Mouse (Mus musculus) liver (tissue): ENCODE measurements around the gene Ralgps2.
A peak's percentile ranks its signal among the peaks of the same experiment; 100 is the strongest.

Experiments
- DNase-seq: peaks from one replicate; pipeline ENCODE4 v3.0.0-alpha.2; 2020; ENCODE audit warnings: mixed read lengths

Ralgps2 gene

DNA sequence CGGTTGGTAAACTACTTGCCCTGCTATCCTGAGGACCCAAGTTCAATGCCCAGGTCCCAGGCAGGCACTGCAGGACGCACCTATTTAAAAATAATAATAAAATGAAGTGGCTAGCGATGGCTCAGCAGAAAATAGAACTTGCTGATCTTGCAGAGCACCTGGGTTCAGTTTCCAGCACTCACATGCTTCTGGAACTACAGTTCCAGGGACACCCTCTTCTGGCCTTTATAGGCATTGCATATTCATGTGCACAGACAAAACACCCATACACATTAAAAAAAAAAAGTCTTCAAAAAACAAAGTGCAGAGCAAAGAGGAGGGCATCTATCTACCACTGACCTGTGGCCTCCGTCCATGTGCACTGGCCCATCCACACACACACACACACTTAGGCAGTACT, 47.9 kb downstream of the Ralgps2 start:
- no peak for DNase-seq

DNA sequence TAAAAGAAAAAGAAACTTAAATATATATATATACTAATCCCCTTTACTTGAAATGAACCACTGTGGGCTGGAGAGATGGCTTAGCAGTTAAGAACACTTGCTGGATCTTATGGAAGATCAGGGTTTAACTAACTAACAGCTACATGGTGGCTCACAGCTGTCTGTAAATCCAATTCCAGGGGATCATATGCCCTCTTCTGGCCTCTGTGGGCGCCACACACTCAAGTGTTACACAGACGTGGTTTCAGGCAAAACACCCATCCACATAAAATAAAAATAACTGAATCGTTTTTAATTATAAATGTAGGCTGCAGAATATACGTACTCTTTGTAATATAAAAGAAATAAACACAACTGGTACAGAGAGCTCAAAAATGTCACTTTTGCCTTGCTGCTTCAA, 50.6 kb downstream of the Ralgps2 start:
- DNase-seq = no peak

DNA sequence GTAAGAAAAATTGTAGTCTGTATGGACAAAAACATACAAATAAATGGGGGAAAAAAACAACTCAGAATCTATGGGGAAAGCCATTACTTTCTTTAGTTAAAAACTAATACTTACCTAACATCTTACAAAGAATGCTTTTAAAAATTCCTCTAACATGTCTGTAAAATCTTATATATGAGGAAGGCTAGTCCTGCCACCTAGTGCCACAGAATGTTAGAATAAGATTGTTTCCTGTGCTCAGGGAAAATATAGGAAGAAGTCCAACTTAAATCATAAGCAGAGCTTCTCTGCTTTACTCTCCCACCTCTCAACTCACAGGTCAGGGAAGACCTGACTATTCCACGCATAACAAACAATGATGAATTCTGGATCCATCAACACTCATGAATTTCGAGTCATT, 53.5 kb downstream of the Ralgps2 start:
- no peak for DNase-seq

GRCm38 (mm10) chr1:156884782-156885181, 54.6 kb downstream of the Ralgps2 start:
- DNase-seq = no peak

GRCm38 (mm10) chr1:156870616-156871015, 68.8 kb downstream of the Ralgps2 start:
- no peak for DNase-seq

GRCm38 (mm10) chr1:156870028-156870427, 69.4 kb downstream of the Ralgps2 start:
- no peak for DNase-seq

GRCm38 (mm10) chr1:156864240-156864639, 75.2 kb downstream of the Ralgps2 start:
- no peak for DNase-seq

- DNase-seq = no peak
Observed at GRCm38 (mm10) chr1:156863726-156864125, 75.7 kb downstream of the Ralgps2 start.

- no peak for DNase-seq
Observed at GRCm38 (mm10) chr1:156861475-156862043, 77.9 kb downstream of the Ralgps2 start.

DNA sequence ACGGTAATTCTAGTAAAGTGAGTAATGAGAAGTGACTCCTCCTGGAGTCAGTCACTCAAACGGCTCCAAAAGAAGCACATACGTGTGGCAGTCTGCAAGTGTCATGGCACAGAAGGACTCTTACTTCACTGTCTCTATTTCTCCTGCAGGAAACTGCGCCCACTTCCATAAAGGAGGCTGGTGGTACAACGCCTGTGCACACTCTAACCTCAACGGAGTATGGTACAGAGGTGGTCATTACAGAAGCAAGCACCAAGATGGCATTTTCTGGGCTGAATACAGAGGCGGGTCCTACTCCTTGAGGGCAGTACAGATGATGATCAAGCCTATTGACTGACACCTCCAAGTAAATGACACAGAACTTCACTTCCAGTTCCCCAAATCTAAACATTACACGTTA, 79.2 kb downstream of the Ralgps2 start:
- no peak for DNase-seq

- no peak for DNase-seq
Observed at GRCm38 (mm10) chr1:156859711-156860250, 79.6 kb downstream of the Ralgps2 start.

DNA sequence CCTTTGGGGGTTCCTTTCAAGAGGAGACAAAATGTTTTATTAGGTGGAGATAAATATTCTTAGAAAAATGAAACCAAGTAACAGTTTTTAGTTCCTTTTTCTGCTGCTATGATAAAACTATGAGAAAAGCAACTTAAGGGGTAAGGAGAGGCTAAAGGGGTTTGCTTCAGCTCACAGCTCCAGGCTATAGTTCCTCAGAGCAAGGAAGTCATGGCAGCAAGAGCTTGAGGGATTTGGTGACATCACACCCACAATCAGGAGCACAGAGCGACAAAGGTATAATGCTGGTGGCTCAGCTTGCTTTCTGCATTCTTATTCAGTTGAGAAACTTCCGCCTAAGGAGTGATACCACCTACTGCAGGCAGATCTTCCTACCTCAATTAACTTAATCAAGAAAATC, 80.3 kb downstream of the Ralgps2 start:
- no peak for DNase-seq

GRCm38 (mm10) chr1:156856666-156857065, 82.8 kb downstream of the Ralgps2 start:
- DNase-seq = no peak

DNA sequence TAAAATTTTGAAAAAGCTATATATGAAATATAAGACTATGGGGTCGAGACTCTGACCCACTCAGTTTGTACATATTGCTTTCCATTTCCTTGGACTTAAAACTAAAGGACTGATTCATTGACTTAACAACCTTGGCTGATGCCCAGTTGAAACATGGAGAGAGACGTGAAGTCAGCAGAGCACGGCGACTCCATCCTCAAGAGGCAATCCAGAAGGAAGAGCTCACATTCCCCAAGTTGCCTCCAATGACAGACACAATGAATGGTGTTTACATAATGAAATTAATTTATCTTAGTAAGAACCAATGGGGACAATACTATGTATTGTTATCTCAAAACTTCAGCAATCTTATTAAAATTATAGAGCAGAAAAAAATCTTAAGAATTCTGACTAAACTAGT, 84.9 kb downstream of the Ralgps2 start:
- DNase-seq = no peak

DNA sequence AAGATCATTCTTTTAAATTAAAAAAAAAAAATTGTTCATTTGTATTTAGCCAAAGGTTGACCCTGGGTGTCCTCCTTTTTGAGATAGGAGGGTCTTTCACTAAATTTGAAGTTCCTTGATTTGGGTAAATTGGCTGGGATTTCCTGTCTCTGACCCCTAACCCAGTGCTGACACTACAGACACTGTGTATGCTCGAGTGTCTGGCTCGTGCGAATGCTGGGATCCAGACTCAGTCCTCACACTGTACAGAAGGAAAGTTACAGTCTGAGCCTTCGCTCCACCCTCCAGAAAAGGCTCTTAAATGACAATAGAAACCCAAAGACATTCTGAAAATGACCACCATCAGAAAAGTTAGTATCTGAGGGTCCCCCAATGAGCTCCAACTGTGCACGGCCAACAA, 86.6 kb downstream of the Ralgps2 start:
- DNase-seq = no peak

DNA sequence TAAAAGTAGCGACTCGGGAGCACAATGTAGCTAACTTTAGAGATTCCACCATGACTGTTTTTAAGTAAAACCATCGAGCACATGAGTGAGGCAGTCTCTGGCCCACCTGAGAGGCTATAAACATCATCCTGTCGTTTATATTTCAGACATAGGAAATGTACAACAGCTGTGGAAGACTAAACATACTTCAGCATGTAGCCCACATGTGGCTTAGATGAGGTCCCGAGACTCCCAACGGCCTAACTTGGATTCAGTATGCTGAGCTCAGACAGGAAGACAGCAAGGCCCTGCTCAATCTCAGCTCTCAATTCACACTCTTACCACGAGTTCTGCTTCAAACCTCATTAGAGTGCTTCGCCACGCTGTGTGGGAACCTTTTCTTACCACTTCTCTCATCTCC, 87.0 kb downstream of the Ralgps2 start:
- DNase-seq = no peak

DNA sequence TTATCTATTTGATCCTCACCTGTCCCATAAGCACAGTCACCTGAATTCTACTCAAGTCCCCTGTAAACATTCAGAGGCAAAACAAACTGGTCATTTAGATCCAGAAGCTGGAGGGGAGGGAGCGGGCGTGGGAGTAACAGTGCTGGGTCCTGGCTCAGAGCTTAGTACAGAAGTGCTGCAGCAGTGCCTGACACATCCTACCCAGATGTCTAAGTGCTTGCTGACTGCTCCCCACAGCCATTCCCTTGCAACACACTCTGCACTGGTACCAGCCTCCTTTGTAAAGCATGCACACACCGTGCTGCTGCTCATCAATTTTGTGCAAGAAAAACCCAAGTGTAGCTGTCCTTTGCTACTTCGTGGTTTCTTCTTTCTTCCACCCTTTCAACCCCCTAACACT, 92.3 kb downstream of the Ralgps2 start:
- no peak for DNase-seq

DNA sequence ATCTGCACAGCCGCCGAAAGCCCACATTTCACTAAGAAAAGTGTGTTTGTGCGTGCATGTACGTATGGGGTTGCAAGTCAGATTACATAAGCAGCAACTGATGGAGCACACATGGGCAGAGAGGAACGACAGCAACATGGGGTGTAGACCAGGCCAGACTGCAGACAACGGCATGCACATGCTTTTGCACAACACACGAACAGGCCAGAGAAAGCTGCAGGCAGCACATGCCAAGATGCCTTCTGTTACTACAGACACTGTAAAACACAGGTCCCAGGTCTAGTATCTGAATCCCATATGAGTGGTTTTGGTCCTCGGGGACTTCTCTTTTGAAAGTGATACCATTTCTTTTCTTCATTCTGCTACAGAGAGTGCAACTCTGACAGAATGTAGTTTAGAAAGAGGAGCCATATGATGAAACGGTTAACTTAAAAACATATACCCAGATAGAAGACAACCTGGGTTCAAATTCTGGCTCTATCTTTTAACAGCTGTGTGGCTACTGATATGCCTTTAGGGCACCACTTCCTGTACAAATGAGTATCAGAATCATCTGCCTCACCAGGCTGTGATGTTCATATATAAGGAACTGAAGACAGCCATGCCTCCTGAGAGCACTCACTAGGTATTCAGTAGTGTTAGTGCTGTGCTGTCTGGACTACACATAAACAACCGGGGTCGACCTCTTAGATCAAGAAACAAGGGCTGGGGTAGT, 97.6 kb downstream of the Ralgps2 start:
- DNase-seq = no peak

- peak; percentile 39 for DNase-seq
Observed at GRCm38 (mm10) chr1:156838695-156839094, 100.7 kb downstream of the Ralgps2 start.

DNA sequence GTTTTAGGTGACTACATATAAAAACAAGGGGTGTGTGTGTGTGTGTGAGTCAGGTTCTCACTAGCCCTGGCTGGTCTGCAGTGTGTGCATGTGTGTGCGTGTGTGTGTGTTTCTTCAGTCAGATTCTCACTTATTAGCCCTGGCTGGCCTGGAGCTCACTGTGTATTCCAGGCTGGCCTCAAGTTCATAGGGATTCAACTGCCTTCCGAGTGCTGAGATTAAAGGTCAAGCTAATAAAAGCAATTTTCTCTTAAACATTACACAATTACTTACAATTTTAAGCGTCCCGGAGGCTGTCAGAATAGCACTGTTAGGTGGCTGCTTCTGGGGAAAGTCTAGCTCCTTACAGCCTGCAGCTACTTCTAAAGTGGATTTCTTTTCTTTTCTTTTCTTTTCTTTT, 101.2 kb downstream of the Ralgps2 start, which contains the start of gene Angptl1:
TSS of gene Angptl1 (plus strand) at position 386 of the 400 bp plus-strand sequence.
- no peak for DNase-seq

- no peak for DNase-seq
Observed at GRCm38 (mm10) chr1:156819236-156819635, 120.2 kb downstream of the Ralgps2 start.

DNA sequence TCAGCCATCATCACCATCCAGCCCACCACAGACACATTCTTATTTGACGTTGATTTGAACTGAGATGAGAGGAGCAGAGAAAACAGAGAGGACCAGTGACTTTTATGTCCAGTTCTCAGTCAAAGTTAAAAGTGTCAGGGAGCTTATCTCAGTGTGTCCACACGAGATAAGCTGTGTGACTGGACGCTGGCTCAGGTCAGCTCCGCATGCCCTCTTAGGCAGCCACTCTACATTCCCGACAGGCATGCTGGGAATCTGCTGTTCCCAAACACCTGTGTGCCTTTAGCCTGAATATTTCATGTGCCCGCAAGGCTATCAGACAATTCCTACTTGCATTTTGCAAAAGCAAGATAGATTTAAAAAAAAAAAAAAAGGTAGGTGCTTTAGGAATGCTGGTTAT, 125.9 kb downstream of the Ralgps2 start:
- peak; percentile 27 for DNase-seq

DNA sequence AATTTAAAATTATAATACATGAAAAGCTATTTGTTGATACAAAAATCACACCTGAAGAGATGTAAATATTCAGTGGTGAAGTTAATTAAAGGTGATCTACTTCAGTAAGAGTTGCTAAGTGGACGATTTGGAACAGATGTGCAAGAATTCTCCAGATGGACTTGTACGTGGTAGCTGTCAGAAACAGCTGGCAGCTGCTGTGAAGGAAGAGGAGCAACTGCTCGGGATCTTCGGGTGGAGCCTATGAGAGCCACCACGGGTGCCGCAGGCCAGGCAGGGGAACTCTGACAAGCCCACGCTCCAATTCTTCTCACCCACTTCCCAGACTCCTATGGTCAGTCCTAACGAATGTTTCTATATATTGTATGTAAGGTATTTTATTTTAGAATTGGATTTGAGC, 126.7 kb downstream of the Ralgps2 start:
- no peak for DNase-seq

DNA sequence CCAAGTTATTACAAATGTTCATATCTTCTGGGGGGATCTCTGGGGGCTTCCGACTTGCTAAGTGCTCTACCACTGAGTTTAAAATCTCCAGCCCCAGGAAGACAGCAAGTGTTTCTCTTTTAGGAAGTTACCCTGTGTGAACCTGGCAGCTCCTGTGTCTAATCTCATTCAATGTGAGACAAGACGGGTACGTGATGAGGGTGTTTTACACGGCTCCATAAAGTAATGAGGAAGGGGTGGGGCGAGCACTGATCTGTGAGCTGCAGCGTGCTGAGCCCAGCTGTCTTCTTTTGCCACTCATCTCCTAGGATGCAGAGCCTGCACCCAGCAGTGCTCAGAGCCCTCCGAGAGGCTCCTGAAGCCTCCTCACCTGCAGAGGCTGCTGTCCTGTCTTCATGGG, 127.5 kb downstream of the Ralgps2 start:
- DNase-seq = no peak

GRCm38 (mm10) chr1:156808332-156808731, 131.1 kb downstream of the Ralgps2 start:
- no peak for DNase-seq
